Mouse (Mus musculus): Measurements from ENCODE around the gene Cxcr4. TPM values are rescaled to one million over a fixed set of nuclear protein-coding genes. Genes with fewer than 3 reads are reported as not detected.

The Cxcr4 gene
- polyA plus RNA-seq, 1 experiment: 315 TPM

DNA sequence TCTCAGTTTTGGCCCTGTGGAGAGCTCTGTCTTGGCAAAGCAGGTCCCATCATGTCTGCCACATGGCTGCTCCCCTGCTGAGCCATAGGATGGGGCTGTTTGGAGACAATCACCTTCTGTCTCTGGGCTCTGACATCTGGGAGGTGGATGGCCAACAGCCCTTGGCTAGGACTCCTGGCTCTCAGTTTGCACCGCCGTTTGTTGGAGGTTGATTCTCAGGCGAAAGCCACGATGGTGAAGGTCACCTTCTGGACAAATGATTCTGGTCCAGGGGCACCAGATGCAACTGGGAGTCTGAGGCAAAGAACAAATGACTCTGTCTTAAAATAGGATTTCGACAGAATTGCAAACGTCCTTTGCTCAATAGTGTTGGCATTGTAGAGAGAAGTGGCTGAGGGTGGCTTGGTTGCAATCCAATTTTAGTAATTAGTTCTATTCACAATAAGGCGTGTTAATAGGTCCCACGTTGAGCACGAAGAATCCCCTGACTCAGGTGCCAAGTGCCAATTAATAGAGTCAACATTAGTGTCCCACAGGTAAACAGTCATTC is 30.7 kb downstream of the Cxcr4 start:
- Histone ChIP-seq H3K4me3 (ENCODE audit: extremely low read depth, insufficient read depth, insufficient read length) (no peak overlapping the region), H3K27ac (ENCODE audit: insufficient read depth, low read length) (peak overlapping the region; percentile 23; the same call in 1 of the 2 replicates), H3K4me1 (ENCODE audit: control insufficient read depth, insufficient read depth, insufficient read length) (no peaks in the 10 kb centered on the region), H3K36me3 (ENCODE audit: control insufficient read depth, insufficient read depth, low read length) (no peaks in the 10 kb centered on the region), H3K27me3 (ENCODE audit: control insufficient read depth, insufficient read depth, low read length) (no peaks in the 10 kb centered on the region)
- 86% methylated on average over 9 of the region's 9 CpGs for WGBS
- no peak for DNase-seq (ENCODE audit: low read depth in 1 of 2, low spot score in 2 of 2)
- TF ChIP-seq CTCF (IDR thresholded peaks at IDR 0.05; ENCODE audit: extremely low read depth, insufficient read depth, insufficient read length, insufficient replicate concordance) (no peak), POLR2A (IDR thresholded peaks at IDR 0.05; ENCODE audit: low read depth, low read length) (no peak)

DNA sequence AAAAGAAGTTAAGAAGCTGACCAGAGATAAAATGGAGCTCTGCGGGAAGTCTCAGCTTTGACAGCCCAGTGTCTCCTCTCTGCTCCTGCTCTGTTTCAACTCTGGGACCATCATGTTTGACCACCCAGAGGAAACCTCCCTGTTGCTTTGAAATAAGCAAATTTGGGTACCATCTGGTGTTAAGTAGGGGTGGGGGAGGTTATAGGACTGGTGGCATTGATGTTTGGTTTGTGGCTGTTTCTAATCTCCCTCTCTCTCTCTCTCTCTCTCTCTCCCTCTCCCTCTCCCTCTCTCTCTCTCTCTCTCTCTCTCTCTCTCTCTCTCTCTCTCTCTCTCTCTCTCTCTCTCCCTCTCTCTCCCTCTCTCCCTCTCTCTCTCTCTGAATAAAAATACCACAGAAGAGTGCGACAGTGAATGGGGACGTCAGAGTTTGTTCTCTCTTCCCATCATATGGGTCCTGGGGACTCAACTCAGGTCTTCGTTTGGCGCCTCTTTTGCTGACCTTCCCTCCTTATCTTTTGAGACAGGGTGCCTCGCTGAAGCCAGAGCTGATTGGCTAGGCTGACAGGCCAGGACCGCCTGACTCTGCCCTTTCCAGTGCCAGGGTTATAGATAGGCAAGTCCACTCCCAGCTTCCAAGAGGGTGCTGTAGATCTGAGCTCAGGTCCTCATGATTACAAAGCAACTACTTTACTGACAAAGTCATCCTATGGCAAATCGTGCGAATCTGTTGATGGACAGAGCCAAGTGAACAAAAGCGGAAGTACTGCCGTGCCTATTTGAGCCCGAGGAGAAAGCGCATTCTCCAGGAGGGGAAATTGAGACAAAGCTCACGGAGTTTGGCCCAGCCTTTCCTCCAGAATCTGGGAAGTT is 31.4 kb downstream of the Cxcr4 start:
- Histone ChIP-seq H3K4me1 (ENCODE audit: control insufficient read depth, insufficient read depth, insufficient read length) (no peaks in the 10 kb centered on the region), H3K36me3 (ENCODE audit: control insufficient read depth, insufficient read depth, low read length) (no peaks in the 10 kb centered on the region), H3K27me3 (ENCODE audit: control insufficient read depth, insufficient read depth, low read length) (no peaks in the 10 kb centered on the region), H3K27ac (ENCODE audit: insufficient read depth, low read length) (peak overlapping the region; percentile 23; the same call in 1 of the 2 replicates), H3K4me3 (ENCODE audit: extremely low read depth, insufficient read depth, insufficient read length) (no peak overlapping the region)
- TF ChIP-seq CTCF (IDR thresholded peaks at IDR 0.05; ENCODE audit: extremely low read depth, insufficient read depth, insufficient read length, insufficient replicate concordance): no peak
- TF ChIP-seq POLR2A (IDR thresholded peaks at IDR 0.05; ENCODE audit: low read depth, low read length): no peak
- no peak for DNase-seq (ENCODE audit: low read depth in 1 of 2, low spot score in 2 of 2)
- WGBS: 51% methylated on average over 14 of the region's 14 CpGs

DNA sequence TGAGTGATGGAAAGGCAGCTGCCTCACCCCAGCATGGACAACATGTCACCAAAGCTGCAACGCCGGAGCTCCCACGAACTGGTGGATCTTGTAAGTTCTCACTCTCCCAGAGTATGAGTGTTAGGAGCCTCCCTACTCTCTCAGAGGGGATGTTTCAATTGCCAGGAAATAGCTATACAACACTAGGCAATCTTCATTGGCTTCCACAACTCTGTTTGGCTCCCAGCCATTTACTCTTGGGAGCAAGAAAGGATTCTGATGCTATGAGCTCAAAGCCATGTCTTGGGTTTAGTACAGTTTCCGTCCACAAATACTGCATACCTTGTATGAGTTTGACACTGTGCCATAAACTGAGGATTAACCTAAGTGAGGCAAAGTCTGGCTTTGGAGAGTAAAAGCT is 34.1 kb downstream of the Cxcr4 start:
- TF ChIP-seq POLR2A (IDR thresholded peaks at IDR 0.05; ENCODE audit: low read depth, low read length): no peak
- TF ChIP-seq CTCF (IDR thresholded peaks at IDR 0.05; ENCODE audit: extremely low read depth, insufficient read depth, insufficient read length, insufficient replicate concordance): no peak
- Histone ChIP-seq H3K27ac (ENCODE audit: insufficient read depth, low read length) (no peak overlapping the region), H3K4me1 (ENCODE audit: control insufficient read depth, insufficient read depth, insufficient read length) (no peaks in the 10 kb centered on the region), H3K36me3 (ENCODE audit: control insufficient read depth, insufficient read depth, low read length) (no peaks in the 10 kb centered on the region), H3K4me3 (ENCODE audit: extremely low read depth, insufficient read depth, insufficient read length) (no peak overlapping the region), H3K27me3 (ENCODE audit: control insufficient read depth, insufficient read depth, low read length) (no peaks in the 10 kb centered on the region)
- WGBS: 91% methylated on average over 4 of the region's 4 CpGs
- DNase-seq (ENCODE audit: low read depth in 1 of 2, low spot score in 2 of 2): no peak

DNA sequence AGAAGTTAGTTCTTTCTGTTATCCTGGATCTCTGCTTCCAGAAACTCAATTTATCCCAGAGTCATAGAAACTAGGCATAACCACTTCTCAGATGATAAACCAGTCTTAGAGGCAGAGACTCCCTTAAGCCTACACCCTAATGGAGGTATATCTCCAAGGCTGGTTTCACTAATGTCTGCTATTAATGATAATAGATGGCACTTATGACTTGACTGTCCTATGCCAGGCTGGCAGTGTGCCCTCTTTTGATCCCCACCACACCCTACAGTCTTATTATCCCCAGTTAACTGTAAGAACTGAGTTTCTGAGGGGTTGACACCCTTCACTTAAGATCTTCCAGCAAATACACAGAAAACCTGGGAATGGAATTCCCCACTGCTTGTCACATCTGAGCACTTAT is 39.5 kb downstream of the Cxcr4 start:
- TF ChIP-seq POLR2A (IDR thresholded peaks at IDR 0.05; ENCODE audit: low read depth, low read length): no peak
- no peak for TF ChIP-seq CTCF (IDR thresholded peaks at IDR 0.05; ENCODE audit: extremely low read depth, insufficient read depth, insufficient read length, insufficient replicate concordance)
- Histone ChIP-seq H3K4me1 (ENCODE audit: control insufficient read depth, insufficient read depth, insufficient read length) (peaks cover 7% of the 10 kb centered on the region; the same call in 1 of the 2 replicates), H3K27me3 (ENCODE audit: control insufficient read depth, insufficient read depth, low read length) (no peaks in the 10 kb centered on the region), H3K27ac (ENCODE audit: insufficient read depth, low read length) (no peak overlapping the region), H3K36me3 (ENCODE audit: control insufficient read depth, insufficient read depth, low read length) (no peaks in the 10 kb centered on the region), H3K4me3 (ENCODE audit: extremely low read depth, insufficient read depth, insufficient read length) (no peak overlapping the region)
- DNase-seq (ENCODE audit: low read depth in 1 of 2, low spot score in 2 of 2): no peak

DNA sequence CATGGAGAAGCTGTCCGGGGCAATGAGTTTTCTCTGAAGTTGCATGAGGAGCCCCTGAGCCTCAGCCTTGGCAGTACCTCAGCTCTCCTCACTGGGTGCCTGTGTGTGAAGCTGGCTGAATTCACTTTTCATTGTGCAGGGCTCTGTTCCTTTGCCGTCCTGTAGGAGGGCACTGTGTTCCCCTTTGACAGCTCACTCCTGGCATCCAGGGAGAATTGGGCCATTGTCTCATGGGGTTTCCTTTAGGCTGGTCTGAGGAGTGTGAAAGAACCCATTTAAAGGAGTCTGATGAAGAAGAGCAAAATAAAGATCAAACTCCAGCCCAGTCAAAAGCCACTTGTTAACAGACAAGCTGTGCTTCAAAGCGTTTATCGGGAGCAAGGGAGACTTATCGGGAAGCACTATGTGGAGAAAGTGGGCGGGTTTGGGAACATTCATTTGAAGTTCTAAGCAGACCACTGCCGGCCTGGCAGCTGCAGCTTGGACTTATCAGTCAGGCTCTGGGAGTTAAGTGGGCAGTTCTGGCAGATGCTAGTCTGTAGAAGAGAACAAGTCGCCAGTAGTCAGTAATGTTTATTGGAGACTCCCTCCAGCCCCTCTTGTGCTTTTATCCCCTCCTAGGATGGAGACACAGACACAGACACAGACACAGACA is 40.2 kb downstream of the Cxcr4 start:
- peaks cover 7% of the 10 kb centered on the region; the same call in 1 of the 2 replicates for H3K4me1 ChIP-seq (ENCODE audit: control insufficient read depth, insufficient read depth, insufficient read length)
- 82% methylated on average over 8 of the region's 8 CpGs for WGBS

DNA sequence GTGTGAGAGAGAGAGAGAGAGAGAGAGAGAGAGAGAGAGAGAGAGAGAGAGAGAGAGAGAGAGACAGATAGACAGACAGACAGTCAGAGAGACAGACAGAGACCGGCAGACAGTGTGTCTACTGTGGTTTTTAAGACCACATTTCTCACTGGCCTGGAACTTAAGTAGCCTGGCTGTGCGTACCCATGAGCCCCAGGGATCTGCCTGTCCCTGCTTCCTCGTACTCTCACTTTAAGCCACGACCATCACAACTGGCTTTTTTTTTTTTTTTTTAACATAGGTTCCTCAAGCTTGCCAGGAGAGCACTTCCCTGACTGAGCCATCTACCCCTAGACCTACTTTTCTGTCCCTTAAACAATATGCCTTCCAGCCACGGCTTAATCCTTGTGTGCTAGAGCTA is 42.7 kb downstream of the Cxcr4 start:
- H3K36me3 ChIP-seq (ENCODE audit: control insufficient read depth, insufficient read depth, low read length): no peaks in the 10 kb centered on the region
- no peak for DNase-seq (ENCODE audit: low read depth in 1 of 2, low spot score in 2 of 2)
- H3K4me1 ChIP-seq (ENCODE audit: control insufficient read depth, insufficient read depth, insufficient read length): peaks cover 7% of the 10 kb centered on the region; the same call in 1 of the 2 replicates
- H3K27me3 ChIP-seq (ENCODE audit: control insufficient read depth, insufficient read depth, low read length): no peaks in the 10 kb centered on the region
- H3K4me3 ChIP-seq (ENCODE audit: extremely low read depth, insufficient read depth, insufficient read length): no peak overlapping the region
- 20% methylated on average over 5 of the region's 5 CpGs for WGBS
- H3K27ac ChIP-seq (ENCODE audit: insufficient read depth, low read length): no peak overlapping the region
- TF ChIP-seq POLR2A (IDR thresholded peaks at IDR 0.05; ENCODE audit: low read depth, low read length): no peak
- TF ChIP-seq CTCF (IDR thresholded peaks at IDR 0.05; ENCODE audit: extremely low read depth, insufficient read depth, insufficient read length, insufficient replicate concordance): no peak

More for the DNA sequence above, 40.2 kb downstream of the Cxcr4 start:
- H3K36me3 ChIP-seq (ENCODE audit: control insufficient read depth, insufficient read depth, low read length): no peaks in the 10 kb centered on the region
- DNase-seq (ENCODE audit: low read depth in 1 of 2, low spot score in 2 of 2): no peak
- H3K4me3 ChIP-seq (ENCODE audit: extremely low read depth, insufficient read depth, insufficient read length): no peak overlapping the region
- no peaks in the 10 kb centered on the region for H3K27me3 ChIP-seq (ENCODE audit: control insufficient read depth, insufficient read depth, low read length)
- TF ChIP-seq CTCF (IDR thresholded peaks at IDR 0.05; ENCODE audit: extremely low read depth, insufficient read depth, insufficient read length, insufficient replicate concordance) (no peak), POLR2A (IDR thresholded peaks at IDR 0.05; ENCODE audit: low read depth, low read length) (no peak)
- no peak overlapping the region for H3K27ac ChIP-seq (ENCODE audit: insufficient read depth, low read length)
